Mouse (Mus musculus) embryonic facial prominence, embryonic 13.5 days (tissue): ENCODE measurements around the gene Ehd1. TPM values are rescaled to one million over a fixed set of nuclear protein-coding genes. Genes with fewer than 3 reads are reported as not detected.
A peak's percentile ranks its signal among the peaks of the same experiment; 100 is the strongest.

Experiments used
- ATAC-seq: fragments of 200-750 bp; cut with Nextera tagmentation; 2 replicates; pipeline ENCODE4 v1.8.0; 2017; ENCODE audit warnings: low read depth; ENCODE audit not compliant: insufficient number of reproducible peaks, insufficient read depth, low FRiP score, low TSS enrichment
- H3K27ac ChIP-seq: fragments of 300-500 bp; sonication (generic); 2 replicates; pipeline ENCODE4 v1.5.1; 2015; ENCODE audit warnings: moderate library complexity, mild to moderate bottlenecking, inconsistent platforms
- H3K27me3 ChIP-seq: fragments of 300-500 bp; sonication (generic); 2 replicates; pipeline ENCODE4 v1.6.1; 2015; ENCODE audit warnings: mild to moderate bottlenecking, inconsistent platforms
- H3K36me3 ChIP-seq: fragments of 300-500 bp; sonication (generic); 2 replicates; pipeline ENCODE4 v1.6.1; 2015; ENCODE audit warnings: mild to moderate bottlenecking, inconsistent platforms
- H3K4me1 ChIP-seq: fragments of 300-500 bp; sonication (generic); 2 replicates; pipeline ENCODE4 v1.6.1; 2015; ENCODE audit warnings: inconsistent platforms
- H3K4me2 ChIP-seq: fragments of 300-500 bp; sonication (generic); 2 replicates; pipeline ENCODE4 v1.6.1; 2015; ENCODE audit warnings: moderate library complexity, mild to moderate bottlenecking, inconsistent platforms
- H3K4me3 ChIP-seq: fragments of 300-500 bp; sonication (generic); 2 replicates; pipeline ENCODE4 v1.5.1; 2015; ENCODE audit warnings: mild to moderate bottlenecking, inconsistent platforms
- H3K9ac ChIP-seq: fragments of 300-500 bp; sonication (generic); 2 replicates; pipeline ENCODE4 v1.6.1; 2015; ENCODE audit warnings: mild to moderate bottlenecking, inconsistent platforms
- H3K9me3 ChIP-seq: fragments of 300-500 bp; sonication (generic); 2 replicates; pipeline ENCODE4 v1.6.1; 2016; ENCODE audit warnings: inconsistent platforms
- WGBS: fragments of 180-500 bp; shearing (Covaris S2); methylation state at CpG from one replicate; pipeline ENCODE4 v1.1.7; 2015; ENCODE audit warnings: mixed read lengths; 5-methylcytosine and 5-hydroxymethylcytosine counted together
- polyA plus RNA-seq: library from polyadenylated mRNA; unstranded; fragments of >200 nt; fragmentation: Nextera tagmentation; extraction: Ambion mirVana; gene quantifications from 2 replicates; pipeline ENCODE4 v1.2.1, GENCODE M21; 2015

The Ehd1 gene
- polyA plus RNA-seq, 1 experiment from 2014 or later: 64.7 TPM

- Histone ChIP-seq H3K36me3 (peaks cover 78% of the 10 kb centered on the region), H3K4me1 (no peaks in the 10 kb centered on the region), H3K4me2 (no peak overlapping the region), H3K9me3 (no peaks in the 10 kb centered on the region), H3K4me3 (no peak overlapping the region), H3K27me3 (no peaks in the 10 kb centered on the region), H3K27ac (no peak overlapping the region), H3K9ac (no peak overlapping the region)
- ATAC-seq: no peak
- WGBS: 82% methylated on average over 33 of the region's 33 CpGs
These were observed 45.5 kb downstream of the Ehd1 start for GRCm38 (mm10) chr19:6321786-6322621.

GRCm38 (mm10) chr19:6324751-6325150 is 48.2 kb downstream of the Ehd1 start:
- WGBS: 74% methylated on average over 9 of the region's 9 CpGs

GRCm38 (mm10) chr19:6331178-6331577 is 54.7 kb downstream of the Ehd1 start:
- Histone ChIP-seq H3K27me3 (no peaks in the 10 kb centered on the region), H3K4me1 (peaks cover 20% of the 10 kb centered on the region), H3K4me2 (peak overlapping the region; percentile 50; the same call in 1 of the 2 replicates), H3K9ac (peak overlapping the region; percentile 28; the same call in 1 of the 2 replicates), H3K4me3 (no peak overlapping the region), H3K27ac (no peak overlapping the region), H3K9me3 (no peaks in the 10 kb centered on the region), H3K36me3 (peaks cover 1% of the 10 kb centered on the region)
- 60% methylated on average over 5 of the region's 5 CpGs for WGBS
- ATAC-seq: no peak

More at GRCm38 (mm10) chr19:6324751-6325150, 48.2 kb downstream of the Ehd1 start:
- ATAC-seq: no peak
- H3K9ac ChIP-seq: no peak overlapping the region
- peaks cover 50% of the 10 kb centered on the region for H3K36me3 ChIP-seq
- H3K27me3 ChIP-seq: no peaks in the 10 kb centered on the region
- H3K4me3 ChIP-seq: no peak overlapping the region
- no peaks in the 10 kb centered on the region for H3K4me1 ChIP-seq
- H3K4me2 ChIP-seq: no peak overlapping the region
- H3K9me3 ChIP-seq: no peaks in the 10 kb centered on the region
- H3K27ac ChIP-seq: no peak overlapping the region

GRCm38 (mm10) chr19:6331719-6332516 is 55.4 kb downstream of the Ehd1 start:
- Histone ChIP-seq H3K9ac (peak overlapping the region; percentile 58), H3K27me3 (no peaks in the 10 kb centered on the region), H3K4me3 (peak overlapping the region; percentile 26), H3K4me2 (peak overlapping the region; percentile 50), H3K4me1 (peaks cover 28% of the 10 kb centered on the region), H3K36me3 (peaks cover 5% of the 10 kb centered on the region), H3K9me3 (no peaks in the 10 kb centered on the region), H3K27ac (no peak overlapping the region)
- ATAC-seq: no peak
- WGBS: 25% methylated on average over 13 of the region's 13 CpGs

GRCm38 (mm10) chr19:6333761-6334595 is 57.5 kb downstream of the Ehd1 start:
- Histone ChIP-seq H3K4me3 (peak overlapping the region; percentile 87), H3K27me3 (no peaks in the 10 kb centered on the region), H3K36me3 (peaks cover 25% of the 10 kb centered on the region), H3K4me1 (peaks cover 35% of the 10 kb centered on the region), H3K9ac (peak overlapping the region; percentile 63; the same call in 1 of the 2 replicates), H3K4me2 (peak overlapping the region; percentile 78), H3K27ac (peak overlapping the region; percentile 85), H3K9me3 (no peaks in the 10 kb centered on the region)
- WGBS: 66% methylated on average over 9 of the region's 9 CpGs
- no peak for ATAC-seq

GRCm38 (mm10) chr19:6334673-6335457 is 58.3 kb downstream of the Ehd1 start, which contains the start of gene Men1:
Men1 (plus strand) TSS chr19:6334979.
- peak within 1 kb of the TSS; percentile 87 for H3K4me3 ChIP-seq
- H3K27ac ChIP-seq: peak within 1 kb of the TSS; percentile 85
- under 1% methylated on average over 42 of the region's 43 CpGs for WGBS
- H3K36me3 ChIP-seq: peaks cover 34% of the 10 kb centered on the region
- H3K9me3 ChIP-seq: no peaks in the 10 kb centered on the region
- peak within 1 kb of the TSS; percentile 78 for H3K4me2 ChIP-seq
- peak; percentile 92 for ATAC-seq
- H3K27me3 ChIP-seq: no peaks in the 10 kb centered on the region
- H3K4me1 ChIP-seq: peaks cover 35% of the 10 kb centered on the region
- peak within 1 kb of the TSS; percentile 91 for H3K9ac ChIP-seq

- Histone ChIP-seq H3K4me3 (peak overlapping the region; percentile 87), H3K36me3 (peaks cover 40% of the 10 kb centered on the region), H3K27me3 (no peaks in the 10 kb centered on the region), H3K9me3 (no peaks in the 10 kb centered on the region), H3K4me2 (peak overlapping the region; percentile 78), H3K27ac (peak overlapping the region; percentile 85), H3K4me1 (peaks cover 40% of the 10 kb centered on the region), H3K9ac (peak overlapping the region; percentile 91)
- no peak for ATAC-seq
- WGBS: under 1% methylated on average over 25 of the region's 25 CpGs
These were observed 58.9 kb downstream of the Ehd1 start for GRCm38 (mm10) chr19:6335458-6335827.

- Histone ChIP-seq H3K27ac (no peak overlapping the region), H3K27me3 (no peaks in the 10 kb centered on the region), H3K9ac (peak overlapping the region; percentile 91), H3K4me3 (peak overlapping the region; percentile 87), H3K36me3 (peaks cover 40% of the 10 kb centered on the region), H3K4me1 (peaks cover 45% of the 10 kb centered on the region), H3K9me3 (no peaks in the 10 kb centered on the region), H3K4me2 (peak overlapping the region; percentile 78)
- 96% methylated on average over 10 of the region's 10 CpGs for WGBS
- ATAC-seq: no peak
These were observed 60.4 kb downstream of the Ehd1 start for GRCm38 (mm10) chr19:6336920-6337319.

- no peak overlapping the region for H3K4me3 ChIP-seq
- 93% methylated on average over 7 of the region's 7 CpGs for WGBS
- no peak overlapping the region for H3K27ac ChIP-seq
These were observed 61.6 kb downstream of the Ehd1 start for GRCm38 (mm10) chr19:6338171-6338570.

GRCm38 (mm10) chr19:6338716-6339115 is 62.2 kb downstream of the Ehd1 start:
- Histone ChIP-seq H3K9me3 (no peaks in the 10 kb centered on the region), H3K4me1 (peaks cover 44% of the 10 kb centered on the region), H3K27ac (no peak overlapping the region), H3K4me2 (no peak overlapping the region), H3K4me3 (no peak overlapping the region), H3K9ac (no peak overlapping the region), H3K36me3 (peaks cover 49% of the 10 kb centered on the region), H3K27me3 (no peaks in the 10 kb centered on the region)
- WGBS: 90% methylated on average over 11 of the region's 11 CpGs
- no peak for ATAC-seq

More at GRCm38 (mm10) chr19:6338171-6338570, 61.6 kb downstream of the Ehd1 start:
- no peaks in the 10 kb centered on the region for H3K27me3 ChIP-seq
- H3K9ac ChIP-seq: 0 out of 2 replicates have a peak overlapping the region, but pooled peaks have one; percentile 11
- ATAC-seq: no peak
- no peaks in the 10 kb centered on the region for H3K9me3 ChIP-seq
- H3K4me2 ChIP-seq: no peak overlapping the region
- H3K36me3 ChIP-seq: peaks cover 43% of the 10 kb centered on the region
- H3K4me1 ChIP-seq: peaks cover 44% of the 10 kb centered on the region
